Mouse (Mus musculus) heart, embryonic 14.5 days (tissue): Measurements from ENCODE around the gene Acat2. TPM values are rescaled to one million over a fixed set of nuclear protein-coding genes. Genes with fewer than 3 reads are reported as not detected.
"Not testable (repeated sequence)": the region's sequence is repeated elsewhere in the genome, so short reads cannot be mapped to it uniquely, and the experiment has no call there.

Source experiments
- ATAC-seq: fragments of 200-750 bp; cut with Nextera tagmentation; 2 replicates; pipeline ENCODE4 v1.8.0; 2017; ENCODE audit warnings: low read depth, moderate TSS enrichment; ENCODE audit not compliant: insufficient number of reproducible peaks, insufficient read depth, low FRiP score
- H3K27ac ChIP-seq, 2 experiments: fragments of 200-500 bp in 1 of 2; fragments of 300-500 bp in 1 of 2; sonication (generic) in 1 of 2; replicated peaks in 1 of 2; 2 replicates each; pipeline ENCODE4 v1.5.1; 2012 to 2014; ENCODE audit warnings: low read depth in 2 of 2, low read length in 2 of 2, control low read depth in 1 of 2, mild to moderate bottlenecking in 1 of 2, mixed read lengths in 1 of 2; ENCODE audit not compliant: control insufficient read depth in 1 of 2, insufficient read depth in 1 of 2
- H3K27me3 ChIP-seq: fragments of 300-500 bp; sonication (generic); 2 replicates; pipeline ENCODE4 v1.6.1; 2014; ENCODE audit warnings: mild to moderate bottlenecking, low read length, control low read depth; ENCODE audit not compliant: control insufficient read depth, insufficient read depth
- H3K36me3 ChIP-seq: fragments of 300-500 bp; sonication (generic); 2 replicates; pipeline ENCODE4 v1.6.1; 2014; ENCODE audit warnings: mild to moderate bottlenecking, control low read depth, low read length, mixed read lengths; ENCODE audit not compliant: control insufficient read depth, insufficient read depth
- H3K4me1 ChIP-seq, 2 experiments: fragments of 200-500 bp in 1 of 2; fragments of 300-500 bp in 1 of 2; sonication (generic) in 1 of 2; 2 replicates each; pipeline ENCODE4 v1.6.1; 2012 to 2014; ENCODE audit warnings: low read length in 2 of 2, control low read depth in 1 of 2, mixed read lengths in 1 of 2; ENCODE audit not compliant: control insufficient read depth in 2 of 2, insufficient read depth in 2 of 2
- H3K4me2 ChIP-seq: fragments of 300-500 bp; sonication (generic); 2 replicates; pipeline ENCODE4 v1.6.1; 2014; ENCODE audit warnings: mild to moderate bottlenecking, low read length
- H3K4me3 ChIP-seq, 2 experiments: fragments of 200-500 bp in 1 of 2; fragments of 300-500 bp in 1 of 2; sonication (generic) in 1 of 2; 2 replicates each; pipeline ENCODE4 v1.5.1; 2012 to 2014; ENCODE audit warnings: low read length in 2 of 2, mild to moderate bottlenecking in 2 of 2, control low read depth in 1 of 2, low read depth in 1 of 2, moderate library complexity in 1 of 2; ENCODE audit not compliant: control insufficient read depth in 1 of 2, insufficient read depth in 1 of 2
- H3K9ac ChIP-seq: fragments of 300-500 bp; sonication (generic); 2 replicates; pipeline ENCODE4 v1.6.1; 2014; ENCODE audit warnings: mild to moderate bottlenecking, low read length
- H3K9me3 ChIP-seq: fragments of 300-500 bp; sonication (generic); 2 replicates; pipeline ENCODE4 v1.6.1; 2016; ENCODE audit warnings: low read length, control low read depth; ENCODE audit not compliant: control insufficient read depth
- WGBS: fragments of 180-500 bp; shearing (Covaris S2); extraction: QIAGEN DNeasy Blood & Tissue Kit; methylation state at CpG from one replicate; pipeline ENCODE4 v1.1.7; 2014; 5-methylcytosine and 5-hydroxymethylcytosine counted together
- polyA plus RNA-seq: library from polyadenylated mRNA; unstranded; fragments of >200 nt; fragmentation: Nextera tagmentation; extraction: Ambion mirVana; gene quantifications from 2 replicates; pipeline ENCODE4 v1.2.1, GENCODE M21; 2014

Acat2 gene
- polyA plus RNA-seq, 1 experiment from 2014 or later: 22.8 TPM

DNA sequence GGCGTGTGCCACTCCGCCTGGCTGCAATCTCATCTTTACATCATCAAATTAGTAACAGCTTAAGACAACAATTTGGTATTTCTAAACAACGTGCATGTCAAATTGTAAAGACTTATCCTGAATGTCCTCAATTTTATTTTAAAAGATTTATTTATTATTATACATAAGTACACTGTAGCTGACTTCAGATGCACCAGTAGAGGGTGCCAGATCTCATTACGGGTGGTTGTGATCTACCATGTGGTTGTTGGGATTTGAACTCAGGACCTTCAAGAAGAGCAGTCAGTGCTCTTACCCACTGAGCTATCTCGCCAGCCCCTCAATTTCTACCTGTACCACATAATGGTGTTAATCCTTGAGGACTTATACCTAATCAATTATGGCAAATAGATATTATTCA lies 41.7 kb upstream of the Acat2 start:
- WGBS: 94% methylated on average over 5 of the region's 5 CpGs
- H3K27ac ChIP-seq, H3K4me2 ChIP-seq, ATAC-seq, H3K27me3 ChIP-seq, H3K36me3 ChIP-seq, H3K9ac ChIP-seq, H3K4me3 ChIP-seq, H3K9me3 ChIP-seq, H3K4me1 ChIP-seq: not testable (repeated sequence)

DNA sequence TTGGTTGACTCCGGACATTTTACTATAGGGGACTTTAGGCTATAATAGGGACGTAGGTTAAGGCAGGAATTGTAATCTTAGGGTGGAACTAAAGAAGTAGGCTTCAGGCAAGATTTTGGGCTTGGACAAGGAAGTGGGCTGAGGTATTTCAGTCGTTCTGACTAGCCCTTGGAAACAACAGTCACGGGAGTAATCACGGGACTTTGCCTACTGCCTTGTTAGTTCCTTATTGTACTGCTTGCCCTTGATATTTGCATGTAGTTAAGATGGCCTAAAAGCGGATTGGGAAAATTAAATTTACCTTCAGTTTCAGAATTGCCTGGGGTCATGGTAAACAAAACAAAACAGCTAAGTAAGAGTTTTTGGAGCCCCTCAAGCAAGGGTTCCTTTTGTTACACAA lies 38.5 kb upstream of the Acat2 start:
- H3K27ac ChIP-seq: no peak overlapping the region

DNA sequence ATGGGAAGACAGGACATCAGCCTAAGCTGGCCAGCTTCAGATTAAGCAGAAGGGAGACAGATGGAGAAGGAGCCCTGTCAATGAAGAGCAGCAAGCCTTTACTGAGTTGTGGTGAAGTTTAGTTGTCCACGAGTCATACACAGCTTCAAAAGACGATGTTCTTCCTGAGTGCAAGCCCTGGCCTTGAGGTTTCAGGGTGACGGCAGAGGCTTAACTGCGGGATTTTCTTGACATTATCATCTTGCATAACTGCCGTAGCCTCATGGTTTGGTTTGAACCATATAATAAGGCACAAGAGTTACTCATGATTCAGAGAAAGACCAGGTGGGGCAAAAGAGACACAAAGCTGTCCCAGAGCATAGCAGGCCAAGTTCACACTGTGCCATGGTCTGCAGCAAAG lies 37.3 kb upstream of the Acat2 start:
- no peak overlapping the region for H3K27ac ChIP-seq
- WGBS: 80% methylated on average over 5 of the region's 5 CpGs
- no peaks in the 10 kb centered on the region for H3K27me3 ChIP-seq

More for the DNA sequence above, 38.5 kb upstream of the Acat2 start:
- H3K36me3 ChIP-seq: no peaks in the 10 kb centered on the region
- 79% methylated on average over 6 of the region's 6 CpGs for WGBS
- H3K4me1 ChIP-seq: no peaks in the 10 kb centered on the region
- no peak for ATAC-seq
- H3K4me2 ChIP-seq: no peak overlapping the region
- no peak overlapping the region for H3K9ac ChIP-seq
- no peaks in the 10 kb centered on the region for H3K27me3 ChIP-seq
- no peaks in the 10 kb centered on the region for H3K9me3 ChIP-seq
- no peak overlapping the region for H3K4me3 ChIP-seq

DNA sequence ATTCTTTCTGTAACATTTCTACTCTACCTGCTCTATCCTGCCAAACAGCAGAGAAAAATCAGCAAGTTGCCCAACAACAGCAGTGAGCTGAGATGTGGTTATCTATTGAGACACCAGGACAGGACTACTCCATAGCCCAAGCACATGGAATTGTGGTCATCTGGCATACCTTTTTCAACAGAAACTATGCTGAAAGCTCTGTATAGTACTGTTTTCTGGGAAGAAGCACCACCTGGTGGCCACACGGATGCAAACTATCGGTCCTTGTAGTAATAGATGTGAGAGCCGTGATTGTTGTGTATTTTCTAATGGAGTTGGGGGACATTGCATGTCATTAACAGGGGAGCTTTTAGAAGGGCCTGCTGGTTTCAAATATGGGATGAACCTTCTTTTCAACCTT lies 35.8 kb upstream of the Acat2 start:
- Histone ChIP-seq H3K4me1 (peaks cover 0 to 4% of the 10 kb centered on the region in 2 experiments; a peak in 1 of 4 replicates), H3K4me2 (no peak overlapping the region), H3K9ac (no peak overlapping the region), H3K27ac (no peak overlapping the region), H3K4me3 (no peak overlapping the region), H3K36me3 (no peaks in the 10 kb centered on the region), H3K27me3 (no peaks in the 10 kb centered on the region), H3K9me3 (no peaks in the 10 kb centered on the region)
- no peak for ATAC-seq
- WGBS: 20% methylated on average over 3 of the region's 3 CpGs

More for the DNA sequence above, 37.3 kb upstream of the Acat2 start:
- ATAC-seq: no peak
- peaks cover 0 to 4% of the 10 kb centered on the region in 2 experiments; a peak in 1 of 4 replicates for H3K4me1 ChIP-seq
- H3K9me3 ChIP-seq: no peaks in the 10 kb centered on the region
- no peak overlapping the region for H3K9ac ChIP-seq
- H3K36me3 ChIP-seq: no peaks in the 10 kb centered on the region
- no peak overlapping the region for H3K4me3 ChIP-seq
- no peak overlapping the region for H3K4me2 ChIP-seq

DNA sequence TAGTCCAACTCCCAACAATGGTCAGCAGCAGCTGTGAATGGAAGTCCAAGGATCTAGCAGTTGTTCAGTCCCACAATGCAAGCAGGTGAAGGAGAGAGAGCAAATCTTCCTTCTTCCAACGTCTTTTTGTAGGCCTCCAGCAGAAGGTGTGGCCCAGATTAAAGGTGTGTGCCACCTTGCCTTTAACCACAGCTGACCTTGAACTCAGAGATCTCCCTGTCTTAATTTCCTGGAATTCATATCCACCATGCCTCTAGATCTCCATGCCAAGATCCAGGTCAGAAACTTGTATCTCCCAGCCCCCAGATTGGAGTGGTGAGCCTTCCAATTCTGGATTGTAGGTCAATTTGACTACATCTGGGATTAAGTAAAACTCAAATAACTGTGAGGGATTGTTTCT lies 33.5 kb upstream of the Acat2 start, which contains the start of gene Wtap:
Gene Wtap (minus strand): TSS at position 101 of the 400 bp plus-strand sequence.
- peak within 1 kb of the TSS; percentile 87 for H3K4me2 ChIP-seq
- H3K4me3 ChIP-seq: peak within 1 kb of the TSS in 1 of 2 experiments; percentile 96; a peak in 3 of 4 replicates
- H3K9me3 ChIP-seq: no peaks in the 10 kb centered on the region
- H3K27ac ChIP-seq: peak within 1 kb of the TSS in 1 of 2 experiments; percentile 99; a peak in 2 of 4 replicates
- ATAC-seq: no peak
- H3K9ac ChIP-seq: peak within 1 kb of the TSS; percentile 99
- 63% methylated on average over 1 of the region's 1 CpGs for WGBS
- peaks cover 3 to 13% of the 10 kb centered on the region in 2 experiments; a peak in 3 of 4 replicates for H3K4me1 ChIP-seq
- no peaks in the 10 kb centered on the region for H3K27me3 ChIP-seq
- no peaks in the 10 kb centered on the region for H3K36me3 ChIP-seq

DNA sequence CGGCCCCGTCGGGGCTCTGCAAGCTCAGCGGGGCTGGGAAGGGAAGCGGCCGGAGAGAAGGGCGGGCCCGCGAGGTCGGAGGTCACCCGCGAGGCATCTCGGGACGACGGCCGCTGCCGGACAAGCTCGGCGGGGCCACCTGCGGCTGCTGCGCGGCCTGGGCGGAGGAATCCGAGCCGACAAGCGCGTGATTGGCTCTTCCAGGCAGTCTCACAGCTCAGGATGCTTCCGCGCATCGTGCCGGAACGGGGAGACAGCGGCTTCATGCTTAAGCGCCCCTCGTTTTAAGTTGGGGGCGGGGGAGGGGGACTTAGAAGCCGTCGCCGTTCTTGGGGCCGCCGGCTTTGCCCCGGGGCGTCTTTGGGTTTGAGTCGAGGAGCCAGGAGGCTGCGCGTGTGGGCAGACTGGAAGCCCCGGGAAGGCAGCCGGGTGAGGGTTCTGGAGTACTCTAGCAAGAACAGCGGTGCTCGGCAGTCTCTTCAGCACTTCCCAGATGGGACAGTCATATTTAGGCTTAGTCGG lies 32.0 kb upstream of the Acat2 start:
- Histone ChIP-seq H3K4me3 (peak overlapping the region; percentile 93 to 96), H3K4me2 (peak overlapping the region; percentile 87), H3K36me3 (peaks cover 11% of the 10 kb centered on the region; the same call in 1 of the 2 replicates), H3K27ac (peak overlapping the region; percentile 90 to 99), H3K4me1 (peaks cover 3 to 13% of the 10 kb centered on the region in 2 experiments; a peak in 3 of 4 replicates), H3K9me3 (no peaks in the 10 kb centered on the region), H3K27me3 (no peaks in the 10 kb centered on the region), H3K9ac (peak overlapping the region; percentile 99)
- WGBS: 0% methylated on average over 49 of the region's 51 CpGs
- ATAC-seq: peak; percentile 89

DNA sequence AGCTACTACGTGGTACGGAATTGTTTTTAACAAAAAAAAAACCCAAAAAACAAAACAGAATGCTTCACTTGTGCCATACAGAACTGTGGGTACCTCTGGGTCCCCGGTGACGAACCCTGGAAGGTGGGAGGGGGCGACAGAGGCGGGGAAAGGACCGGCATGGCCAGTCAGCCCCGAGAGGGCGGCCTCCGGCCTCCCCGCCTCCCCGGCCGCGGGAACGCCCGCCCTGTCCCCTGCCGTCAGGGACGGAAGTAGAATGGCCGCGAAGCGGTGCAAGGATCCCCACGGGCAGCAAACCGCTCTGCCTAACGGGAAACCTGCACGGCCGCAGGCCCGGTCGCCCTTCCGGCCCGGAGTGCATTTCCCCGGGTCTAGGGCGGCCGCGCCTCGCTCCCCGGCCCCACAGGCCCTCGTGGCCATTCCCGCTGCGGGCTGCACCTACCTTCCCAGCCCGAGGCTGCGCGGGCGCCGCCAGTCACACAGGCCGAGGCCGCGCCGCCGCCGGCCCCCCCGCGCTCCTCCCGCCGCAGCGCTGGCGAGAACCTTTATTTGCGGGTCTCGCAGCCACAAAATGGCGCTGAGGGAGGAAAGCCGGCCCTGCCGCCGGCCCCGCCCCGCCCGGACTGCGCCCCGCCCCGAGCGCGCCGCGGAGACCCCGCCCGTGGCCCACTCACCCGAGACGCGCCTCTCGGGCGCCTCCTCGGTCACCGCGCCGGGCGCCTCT lies 31.2 kb upstream of the Acat2 start:
- peaks cover 3 to 13% of the 10 kb centered on the region in 2 experiments; a peak in 3 of 4 replicates for H3K4me1 ChIP-seq
- H3K36me3 ChIP-seq: peaks cover 11% of the 10 kb centered on the region; the same call in 1 of the 2 replicates
- peak overlapping the region; percentile 93 to 96 for H3K4me3 ChIP-seq
- no peaks in the 10 kb centered on the region for H3K27me3 ChIP-seq
- H3K9me3 ChIP-seq: no peaks in the 10 kb centered on the region
- H3K9ac ChIP-seq: peak overlapping the region; percentile 99
- WGBS: under 1% methylated on average over 76 of the region's 84 CpGs
- peak; percentile 96 for ATAC-seq
- H3K27ac ChIP-seq: peak overlapping the region; percentile 94 to 99
- H3K4me2 ChIP-seq: peak overlapping the region; percentile 91
